Mouse (Mus musculus): ENCODE results near the gene Asl. TPM values are rescaled to one million over a fixed set of nuclear protein-coding genes. Genes with fewer than 3 reads are reported as not detected.

Asl gene
- polyA plus RNA-seq, 1 experiment from 2014 or later: 55.7 TPM

GRCm38 (mm10) chr5:130023767-130024539, 5.1 kb downstream of the Asl start:
- DNase-seq (ENCODE audit: low spot score) (peak; percentile 95), ATAC-seq (replicated peaks; ENCODE audit: low FRiP score, low TSS enrichment, low read depth) (peak; percentile 90)
- under 1% methylated on average over 32 of the region's 32 CpGs for WGBS
- Histone ChIP-seq H3K9ac (ENCODE audit: low read length) (peak overlapping the region; percentile 39), H3K4me2 (ENCODE audit: low read length) (peak overlapping the region; percentile 74), H3K27ac (ENCODE audit: low read depth) (peak overlapping the region; percentile 58), H3K36me3 (ENCODE audit: control insufficient read depth, insufficient read depth, low read length) (no peaks in the 10 kb centered on the region), H3K9me3 (ENCODE audit: control insufficient read depth, low read length) (no peaks in the 10 kb centered on the region), H3K27me3 (replicated peaks; ENCODE audit: control insufficient read depth, insufficient read depth, low read length) (no peaks in the 10 kb centered on the region), H3K4me3 (ENCODE audit: low read depth, low read length) (peak overlapping the region; percentile 53), H3K4me1 (replicated peaks; ENCODE audit: control insufficient read depth, insufficient read depth, low read length) (peaks cover 6% of the 10 kb centered on the region; the same call in 1 of the 2 replicates)

GRCm38 (mm10) chr5:130023067-130023766, 5.8 kb downstream of the Asl start:
- Histone ChIP-seq H3K4me1 (replicated peaks; ENCODE audit: control insufficient read depth, insufficient read depth, low read length) (peaks cover 6% of the 10 kb centered on the region; the same call in 1 of the 2 replicates), H3K27ac (ENCODE audit: low read depth) (no peak overlapping the region), H3K27me3 (replicated peaks; ENCODE audit: control insufficient read depth, insufficient read depth, low read length) (no peaks in the 10 kb centered on the region), H3K4me3 (ENCODE audit: low read depth, low read length) (peak overlapping the region; percentile 53), H3K9me3 (ENCODE audit: control insufficient read depth, low read length) (no peaks in the 10 kb centered on the region), H3K4me2 (ENCODE audit: low read length) (peak overlapping the region; percentile 74), H3K36me3 (ENCODE audit: control insufficient read depth, insufficient read depth, low read length) (0 out of 2 replicates have a peak, but pooled peaks cover 1% of the 10 kb centered on the region), H3K9ac (ENCODE audit: low read length) (no peak overlapping the region)
- ATAC-seq (replicated peaks; ENCODE audit: low FRiP score, low TSS enrichment, low read depth) (no peak), DNase-seq (ENCODE audit: low spot score) (peak; percentile 56)
- WGBS: 42% methylated on average over 12 of the region's 12 CpGs

GRCm38 (mm10) chr5:130022366-130022765, 6.7 kb downstream of the Asl start:
- no peak overlapping the region for H3K4me2 ChIP-seq (ENCODE audit: low read length)
- peaks cover 6% of the 10 kb centered on the region; the same call in 1 of the 2 replicates for H3K4me1 ChIP-seq (replicated peaks; ENCODE audit: control insufficient read depth, insufficient read depth, low read length)
- H3K9me3 ChIP-seq (ENCODE audit: control insufficient read depth, low read length): no peaks in the 10 kb centered on the region
- H3K9ac ChIP-seq (ENCODE audit: low read length): no peak overlapping the region
- no peaks in the 10 kb centered on the region for H3K27me3 ChIP-seq (replicated peaks; ENCODE audit: control insufficient read depth, insufficient read depth, low read length)
- no peak for DNase-seq (ENCODE audit: low spot score)
- H3K36me3 ChIP-seq (ENCODE audit: control insufficient read depth, insufficient read depth, low read length): 0 out of 2 replicates have a peak, but pooled peaks cover 2% of the 10 kb centered on the region
- no peak overlapping the region for H3K4me3 ChIP-seq (ENCODE audit: low read depth, low read length)
- ATAC-seq (replicated peaks; ENCODE audit: low FRiP score, low TSS enrichment, low read depth): no peak
- 50% methylated on average over 7 of the region's 7 CpGs for WGBS
- H3K27ac ChIP-seq (ENCODE audit: low read depth): no peak overlapping the region

- Histone ChIP-seq H3K4me3 (ENCODE audit: low read depth, low read length) (no peak overlapping the region), H3K36me3 (ENCODE audit: control insufficient read depth, insufficient read depth, low read length) (0 out of 2 replicates have a peak, but pooled peaks cover 2% of the 10 kb centered on the region), H3K9ac (ENCODE audit: low read length) (no peak overlapping the region), H3K9me3 (ENCODE audit: control insufficient read depth, low read length) (no peaks in the 10 kb centered on the region), H3K4me1 (replicated peaks; ENCODE audit: control insufficient read depth, insufficient read depth, low read length) (peaks cover 6% of the 10 kb centered on the region; the same call in 1 of the 2 replicates), H3K27ac (ENCODE audit: low read depth) (no peak overlapping the region), H3K27me3 (replicated peaks; ENCODE audit: control insufficient read depth, insufficient read depth, low read length) (no peaks in the 10 kb centered on the region), H3K4me2 (ENCODE audit: low read length) (no peak overlapping the region)
- WGBS: 59% methylated on average over 5 of the region's 5 CpGs
- DNase-seq (ENCODE audit: low spot score) (no peak), ATAC-seq (replicated peaks; ENCODE audit: low FRiP score, low TSS enrichment, low read depth) (no peak)
These were observed 7.6 kb downstream of the Asl start for GRCm38 (mm10) chr5:130021361-130021966.

GRCm38 (mm10) chr5:130019461-130019860, 9.6 kb downstream of the Asl start:
- Histone ChIP-seq H3K36me3 (ENCODE audit: control insufficient read depth, insufficient read depth, low read length) (peaks cover 5% of the 10 kb centered on the region; the same call in 1 of the 2 replicates), H3K9ac (ENCODE audit: low read length) (no peak overlapping the region), H3K9me3 (ENCODE audit: control insufficient read depth, low read length) (no peaks in the 10 kb centered on the region), H3K4me3 (ENCODE audit: low read depth, low read length) (no peak overlapping the region), H3K27ac (ENCODE audit: low read depth) (no peak overlapping the region), H3K27me3 (replicated peaks; ENCODE audit: control insufficient read depth, insufficient read depth, low read length) (no peaks in the 10 kb centered on the region), H3K4me2 (ENCODE audit: low read length) (no peak overlapping the region), H3K4me1 (replicated peaks; ENCODE audit: control insufficient read depth, insufficient read depth, low read length) (peaks cover 6% of the 10 kb centered on the region; the same call in 1 of the 2 replicates)
- WGBS: 49% methylated on average over 8 of the region's 8 CpGs
- ATAC-seq (replicated peaks; ENCODE audit: low FRiP score, low TSS enrichment, low read depth) (no peak), DNase-seq (ENCODE audit: low spot score) (no peak)

- DNase-seq (ENCODE audit: low spot score) (no peak), ATAC-seq (replicated peaks; ENCODE audit: low FRiP score, low TSS enrichment, low read depth) (no peak)
- Histone ChIP-seq H3K4me2 (ENCODE audit: low read length) (no peak overlapping the region), H3K4me3 (ENCODE audit: low read depth, low read length) (no peak overlapping the region), H3K9me3 (ENCODE audit: control insufficient read depth, low read length) (peaks cover 8% of the 10 kb centered on the region; the same call in 1 of the 2 replicates), H3K27me3 (replicated peaks; ENCODE audit: control insufficient read depth, insufficient read depth, low read length) (no peaks in the 10 kb centered on the region), H3K4me1 (replicated peaks; ENCODE audit: control insufficient read depth, insufficient read depth, low read length) (no peaks in the 10 kb centered on the region), H3K9ac (ENCODE audit: low read length) (no peak overlapping the region), H3K27ac (ENCODE audit: low read depth) (no peak overlapping the region), H3K36me3 (ENCODE audit: control insufficient read depth, insufficient read depth, low read length) (peaks cover 14% of the 10 kb centered on the region)
- WGBS: 94% methylated on average over 3 of the region's 3 CpGs
These were observed 13.9 kb downstream of the Asl start for GRCm38 (mm10) chr5:130015104-130015503.

GRCm38 (mm10) chr5:130010961-130011360, 18.1 kb downstream of the Asl start:
- no peak overlapping the region for H3K27ac ChIP-seq (ENCODE audit: low read depth)
- no peak for DNase-seq (ENCODE audit: low spot score)
- peaks cover 8% of the 10 kb centered on the region; the same call in 1 of the 2 replicates for H3K9me3 ChIP-seq (ENCODE audit: control insufficient read depth, low read length)
- H3K27me3 ChIP-seq (replicated peaks; ENCODE audit: control insufficient read depth, insufficient read depth, low read length): no peaks in the 10 kb centered on the region
- ATAC-seq (replicated peaks; ENCODE audit: low FRiP score, low TSS enrichment, low read depth): no peak
- H3K9ac ChIP-seq (ENCODE audit: low read length): no peak overlapping the region
- H3K4me3 ChIP-seq (ENCODE audit: low read depth, low read length): no peak overlapping the region
- H3K36me3 ChIP-seq (ENCODE audit: control insufficient read depth, insufficient read depth, low read length): peaks cover 12% of the 10 kb centered on the region
- no peak overlapping the region for H3K4me2 ChIP-seq (ENCODE audit: low read length)
- no peaks in the 10 kb centered on the region for H3K4me1 ChIP-seq (replicated peaks; ENCODE audit: control insufficient read depth, insufficient read depth, low read length)
- WGBS: 98% methylated on average over 5 of the region's 5 CpGs

GRCm38 (mm10) chr5:130009784-130010183, 19.3 kb downstream of the Asl start:
- Histone ChIP-seq H3K27ac (ENCODE audit: low read depth) (no peak overlapping the region), H3K27me3 (replicated peaks; ENCODE audit: control insufficient read depth, insufficient read depth, low read length) (no peaks in the 10 kb centered on the region), H3K9ac (ENCODE audit: low read length) (no peak overlapping the region), H3K4me2 (ENCODE audit: low read length) (no peak overlapping the region), H3K36me3 (ENCODE audit: control insufficient read depth, insufficient read depth, low read length) (peaks cover 10% of the 10 kb centered on the region), H3K4me3 (ENCODE audit: low read depth, low read length) (no peak overlapping the region), H3K9me3 (ENCODE audit: control insufficient read depth, low read length) (peaks cover 8% of the 10 kb centered on the region; the same call in 1 of the 2 replicates), H3K4me1 (replicated peaks; ENCODE audit: control insufficient read depth, insufficient read depth, low read length) (no peaks in the 10 kb centered on the region)
- DNase-seq (ENCODE audit: low spot score) (no peak), ATAC-seq (replicated peaks; ENCODE audit: low FRiP score, low TSS enrichment, low read depth) (no peak)
- 95% methylated on average over 4 of the region's 4 CpGs for WGBS
